Mouse (Mus musculus) heart, embryonic 15.5 days (tissue): ENCODE measurements around the gene Nek2. TPM values are rescaled to one million over a fixed set of nuclear protein-coding genes. Genes with fewer than 3 reads are reported as not detected.

Source experiments
- ATAC-seq: fragments of 200-750 bp; cut with Nextera tagmentation; replicated peaks from 2 replicates; pipeline ENCODE4 v1.8.0; 2017; ENCODE audit warnings: low read depth, moderate TSS enrichment; ENCODE audit not compliant: insufficient number of reproducible peaks, insufficient read depth, low FRiP score
- H3K27ac ChIP-seq: fragments of 300-500 bp; sonication (generic); 2 replicates; pipeline ENCODE4 v1.5.1; 2015; ENCODE audit warnings: mild to moderate bottlenecking, inconsistent platforms
- H3K27me3 ChIP-seq: fragments of 300-500 bp; sonication (generic); 2 replicates; pipeline ENCODE4 v1.6.1; 2015; ENCODE audit warnings: inconsistent platforms
- H3K36me3 ChIP-seq: fragments of 300-500 bp; sonication (generic); 2 replicates; pipeline ENCODE4 v1.6.1; 2015; ENCODE audit warnings: mild to moderate bottlenecking, inconsistent platforms
- H3K4me1 ChIP-seq: fragments of 300-500 bp; sonication (generic); replicated peaks from 2 replicates; pipeline ENCODE4 v1.6.1; 2015; ENCODE audit warnings: inconsistent platforms
- H3K4me2 ChIP-seq: fragments of 300-500 bp; sonication (generic); 2 replicates; pipeline ENCODE4 v1.6.1; 2015; ENCODE audit warnings: inconsistent platforms, mild to moderate bottlenecking, moderate library complexity
- H3K4me3 ChIP-seq: fragments of 300-500 bp; sonication (generic); 2 replicates; pipeline ENCODE4 v1.5.1; 2015; ENCODE audit warnings: mild to moderate bottlenecking, inconsistent platforms
- H3K9ac ChIP-seq: fragments of 300-500 bp; sonication (generic); 2 replicates; pipeline ENCODE4 v1.6.1; 2015; ENCODE audit warnings: mild to moderate bottlenecking, inconsistent platforms
- H3K9me3 ChIP-seq: fragments of 300-500 bp; sonication (generic); replicated peaks from 2 replicates; pipeline ENCODE4 v1.6.1; 2016; ENCODE audit warnings: inconsistent platforms
- WGBS: fragments of 180-500 bp; shearing (Covaris S2); methylation state at CpG from one replicate; pipeline ENCODE4 v1.1.7; 2015; ENCODE audit warnings: mixed read lengths; 5-methylcytosine and 5-hydroxymethylcytosine counted together
- polyA plus RNA-seq: library from polyadenylated mRNA; unstranded; fragments of >200 nt; fragmentation: Nextera tagmentation; extraction: Ambion mirVana; gene quantifications from 2 replicates; pipeline ENCODE4 v1.2.1, GENCODE M21; 2015

Nek2 gene
- polyA plus RNA-seq, 1 experiment from 2014 or later, result 30.9 TPM

- no peak overlapping the region for H3K27ac ChIP-seq
- 53% methylated on average over 5 of the region's 5 CpGs for WGBS
- no peaks in the 10 kb centered on the region for H3K36me3 ChIP-seq
- H3K9ac ChIP-seq, result no peak overlapping the region
- no peak for ATAC-seq
- H3K4me1 ChIP-seq, result no peaks in the 10 kb centered on the region; the same call in 1 of the 2 replicates
- H3K4me2 ChIP-seq, result no peak overlapping the region
- no peaks in the 10 kb centered on the region for H3K9me3 ChIP-seq
- no peaks in the 10 kb centered on the region for H3K27me3 ChIP-seq
- H3K4me3 ChIP-seq, result no peak overlapping the region
These were observed 40.0 kb downstream of the Nek2 start for GRCm38 (mm10) chr1:191861247-191861646.

- Histone ChIP-seq H3K9ac (no peak overlapping the region), H3K4me3 (no peak overlapping the region), H3K9me3 (no peaks in the 10 kb centered on the region), H3K27ac (no peak overlapping the region), H3K4me1 (no peaks in the 10 kb centered on the region; the same call in 1 of the 2 replicates), H3K36me3 (no peaks in the 10 kb centered on the region), H3K4me2 (no peak overlapping the region), H3K27me3 (no peaks in the 10 kb centered on the region)
- WGBS, result 72% methylated on average over 4 of the region's 4 CpGs
- no peak for ATAC-seq
These were observed 42.7 kb downstream of the Nek2 start for GRCm38 (mm10) chr1:191863833-191864550.

- Histone ChIP-seq H3K9ac (no peak overlapping the region), H3K4me1 (no peaks in the 10 kb centered on the region; the same call in 1 of the 2 replicates), H3K9me3 (no peaks in the 10 kb centered on the region), H3K36me3 (no peaks in the 10 kb centered on the region), H3K4me3 (no peak overlapping the region), H3K27ac (no peak overlapping the region), H3K27me3 (no peaks in the 10 kb centered on the region), H3K4me2 (no peak overlapping the region)
- no peak for ATAC-seq
- 76% methylated on average over 8 of the region's 8 CpGs for WGBS
These were observed 43.3 kb downstream of the Nek2 start for GRCm38 (mm10) chr1:191864551-191865027.

GRCm38 (mm10) chr1:191872076-191872710 lies 50.9 kb downstream of the Nek2 start:
- Histone ChIP-seq H3K27ac (no peak overlapping the region), H3K36me3 (no peaks in the 10 kb centered on the region), H3K4me2 (no peak overlapping the region), H3K4me1 (peaks cover 8% of the 10 kb centered on the region; the same call in 1 of the 2 replicates), H3K4me3 (no peak overlapping the region), H3K9ac (no peak overlapping the region), H3K9me3 (no peaks in the 10 kb centered on the region), H3K27me3 (no peaks in the 10 kb centered on the region)
- ATAC-seq, result no peak
- 67% methylated on average over 6 of the region's 6 CpGs for WGBS

GRCm38 (mm10) chr1:191875006-191875405 lies 53.8 kb downstream of the Nek2 start:
- no peak overlapping the region for H3K9ac ChIP-seq
- no peaks in the 10 kb centered on the region for H3K9me3 ChIP-seq
- no peaks in the 10 kb centered on the region for H3K36me3 ChIP-seq
- H3K4me2 ChIP-seq, result no peak overlapping the region
- no peaks in the 10 kb centered on the region for H3K27me3 ChIP-seq
- no peak overlapping the region for H3K4me3 ChIP-seq
- H3K27ac ChIP-seq, result no peak overlapping the region
- no peak for ATAC-seq
- WGBS, result 54% methylated on average over 7 of the region's 7 CpGs
- peaks cover 27% of the 10 kb centered on the region for H3K4me1 ChIP-seq

- no peaks in the 10 kb centered on the region for H3K36me3 ChIP-seq
- no peaks in the 10 kb centered on the region for H3K27me3 ChIP-seq
- no peak overlapping the region for H3K4me2 ChIP-seq
- H3K4me3 ChIP-seq, result no peak overlapping the region
- H3K9ac ChIP-seq, result no peak overlapping the region
- no peak for ATAC-seq
- H3K27ac ChIP-seq, result no peak overlapping the region
- peaks cover 27% of the 10 kb centered on the region for H3K4me1 ChIP-seq
- WGBS, result 62% methylated on average over 9 of the region's 9 CpGs
- H3K9me3 ChIP-seq, result no peaks in the 10 kb centered on the region
These were observed 54.5 kb downstream of the Nek2 start for GRCm38 (mm10) chr1:191875683-191876305.

GRCm38 (mm10) chr1:191877681-191878080 lies 56.4 kb downstream of the Nek2 start:
- no peak for ATAC-seq
- H3K27ac ChIP-seq, result no peak overlapping the region
- H3K4me2 ChIP-seq, result no peak overlapping the region
- no peak overlapping the region for H3K4me3 ChIP-seq
- 72% methylated on average over 10 of the region's 10 CpGs for WGBS
- H3K9me3 ChIP-seq, result no peaks in the 10 kb centered on the region
- peaks cover 44% of the 10 kb centered on the region for H3K4me1 ChIP-seq
- no peaks in the 10 kb centered on the region for H3K36me3 ChIP-seq
- H3K9ac ChIP-seq, result no peak overlapping the region
- no peaks in the 10 kb centered on the region for H3K27me3 ChIP-seq

- no peak overlapping the region for H3K9ac ChIP-seq
- H3K27me3 ChIP-seq, result no peaks in the 10 kb centered on the region
- H3K9me3 ChIP-seq, result no peaks in the 10 kb centered on the region
- 0 out of 2 replicates have a peak overlapping the region, but pooled peaks have one; percentile 27 for H3K4me2 ChIP-seq
- ATAC-seq, result peak; percentile 30; the same call in 1 of the 2 replicates
- H3K27ac ChIP-seq, result peak overlapping the region; percentile 29; the same call in 1 of the 2 replicates
- no peaks in the 10 kb centered on the region for H3K36me3 ChIP-seq
- H3K4me1 ChIP-seq, result peaks cover 49% of the 10 kb centered on the region
- 17% methylated on average over 4 of the region's 4 CpGs for WGBS
- no peak overlapping the region for H3K4me3 ChIP-seq
These were observed 57.3 kb downstream of the Nek2 start for GRCm38 (mm10) chr1:191878518-191878921.

- H3K27me3 ChIP-seq, result no peaks in the 10 kb centered on the region; the same call in 1 of the 2 replicates
- H3K4me2 ChIP-seq, result no peak overlapping the region
- peaks cover 44% of the 10 kb centered on the region for H3K4me1 ChIP-seq
- no peak overlapping the region for H3K9ac ChIP-seq
- no peaks in the 10 kb centered on the region for H3K36me3 ChIP-seq
- H3K9me3 ChIP-seq, result no peaks in the 10 kb centered on the region
- WGBS, result 79% methylated on average over 3 of the region's 3 CpGs
- H3K4me3 ChIP-seq, result no peak overlapping the region
- no peak overlapping the region for H3K27ac ChIP-seq
- ATAC-seq, result no peak
These were observed 59.0 kb downstream of the Nek2 start for GRCm38 (mm10) chr1:191880247-191880646.

- Histone ChIP-seq H3K4me3 (no peak overlapping the region), H3K27ac (no peak overlapping the region), H3K4me2 (no peak overlapping the region), H3K4me1 (peaks cover 41% of the 10 kb centered on the region), H3K27me3 (no peaks in the 10 kb centered on the region; the same call in 1 of the 2 replicates), H3K36me3 (no peaks in the 10 kb centered on the region), H3K9ac (no peak overlapping the region), H3K9me3 (no peaks in the 10 kb centered on the region)
- WGBS, result 55% methylated on average over 8 of the region's 8 CpGs
- no peak for ATAC-seq
These were observed 59.8 kb downstream of the Nek2 start for GRCm38 (mm10) chr1:191880921-191881609.

GRCm38 (mm10) chr1:191881663-191882062 lies 60.4 kb downstream of the Nek2 start:
- peaks cover 41% of the 10 kb centered on the region for H3K4me1 ChIP-seq
- 41% methylated on average over 2 of the region's 2 CpGs for WGBS

More at GRCm38 (mm10) chr1:191881663-191882062, 60.4 kb downstream of the Nek2 start:
- Histone ChIP-seq H3K36me3 (no peaks in the 10 kb centered on the region), H3K27me3 (no peaks in the 10 kb centered on the region; the same call in 1 of the 2 replicates), H3K9me3 (no peaks in the 10 kb centered on the region), H3K9ac (no peak overlapping the region), H3K4me2 (no peak overlapping the region), H3K27ac (no peak overlapping the region), H3K4me3 (no peak overlapping the region)
- no peak for ATAC-seq
